Mouse (Mus musculus) frontal cortex, postnatal 14 days (tissue): ENCODE results near the gene Cdr2.
"Not testable (repeated sequence)": the region's sequence is repeated elsewhere in the genome, so short reads cannot be mapped to it uniquely, and the experiment has no call there.

ENCODE experiments used
- DNase-seq, 2 experiments: peaks; one replicate each; pipeline ENCODE4 v3.0.0; 2022; ENCODE audit warnings: low spot score in 2 of 2

Cdr2 gene

DNA sequence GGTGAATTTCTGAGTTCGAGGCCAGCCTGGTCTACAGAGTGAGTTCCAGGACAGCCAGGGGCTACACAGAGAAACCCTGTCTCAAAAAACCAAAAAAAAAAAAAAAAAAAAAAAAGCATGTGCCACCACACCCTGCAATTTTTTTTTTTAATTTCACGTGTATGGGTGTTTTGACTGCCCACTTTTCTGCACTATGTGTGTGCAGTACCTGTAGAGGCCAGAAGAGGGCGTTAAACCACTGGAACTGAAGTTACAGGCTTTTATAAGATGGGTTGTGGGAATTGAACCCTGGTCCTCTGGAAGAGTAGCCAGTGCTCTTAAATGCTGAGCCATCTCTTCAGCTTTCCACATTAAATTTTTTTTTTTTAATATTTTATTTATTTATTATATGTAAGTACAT, 71.9 kb downstream of the Cdr2 start:
- DNase-seq: not testable (repeated sequence)
